Mouse (Mus musculus): ENCODE measurements around the gene Phtf2. TPM values are rescaled to one million over a fixed set of nuclear protein-coding genes. Genes with fewer than 3 reads are reported as not detected.

Phtf2 gene
- polyA plus RNA-seq, 1 experiment = 10.2 TPM

DNA sequence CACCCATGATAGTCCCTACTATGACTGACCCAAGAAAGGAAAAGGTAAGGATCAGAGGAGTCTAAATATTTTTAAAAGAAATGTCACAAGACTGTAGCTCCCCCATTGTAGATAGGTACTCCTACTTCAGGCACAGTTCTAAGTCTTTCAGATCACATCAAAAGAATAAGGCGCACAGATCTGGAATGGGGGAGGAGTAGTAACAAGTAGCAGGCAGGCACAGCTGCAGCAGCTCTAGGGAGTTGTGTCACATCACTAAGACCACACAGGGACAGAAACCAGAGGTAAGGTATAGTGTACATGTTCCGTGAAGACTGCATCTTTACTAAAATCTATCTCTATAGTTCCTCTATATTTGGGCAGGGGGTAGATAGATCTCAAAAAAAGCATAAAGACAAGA, 29.8 kb upstream of the Phtf2 start:
- TF ChIP-seq POLR2A (IDR thresholded peaks at IDR 0.05; ENCODE audit: low read depth, low read length) (no peak), CTCF (IDR thresholded peaks at IDR 0.05; ENCODE audit: borderline replicate concordance, insufficient read depth, low read length) (no peak)
- Histone ChIP-seq H3K4me1 (ENCODE audit: control insufficient read depth, insufficient read depth, low read length) (no peaks in the 10 kb centered on the region), H3K4me3 (ENCODE audit: insufficient read depth, low read length) (no peak overlapping the region), H3K27ac (ENCODE audit: insufficient read depth, low read length) (no peak overlapping the region)

DNA sequence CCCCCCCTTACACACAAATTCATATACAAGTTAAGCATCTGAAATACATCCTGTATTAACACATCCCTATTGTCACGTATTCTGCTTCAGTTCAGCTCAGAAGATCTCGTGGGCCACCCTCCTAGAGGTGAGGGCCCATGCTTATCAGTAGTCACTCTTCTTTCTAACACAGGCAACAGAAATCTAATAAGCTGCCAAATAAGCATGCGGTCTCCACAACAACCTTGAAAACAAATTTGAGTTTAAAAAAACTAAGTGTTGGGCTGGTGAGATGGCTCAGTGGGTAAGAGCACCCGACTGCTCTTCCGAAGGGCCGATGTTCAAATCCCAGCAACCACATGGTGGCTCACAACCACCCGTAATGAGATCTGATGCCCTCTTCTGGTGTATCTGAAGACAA, 24.3 kb upstream of the Phtf2 start:
- Histone ChIP-seq H3K4me1 (ENCODE audit: control insufficient read depth, insufficient read depth, low read length) (no peaks in the 10 kb centered on the region; the same call in 1 of the 2 replicates), H3K4me3 (ENCODE audit: insufficient read depth, low read length) (no peak overlapping the region), H3K27ac (ENCODE audit: insufficient read depth, low read length) (no peak overlapping the region)
- TF ChIP-seq CTCF (IDR thresholded peaks at IDR 0.05; ENCODE audit: borderline replicate concordance, insufficient read depth, low read length) (no peak), POLR2A (IDR thresholded peaks at IDR 0.05; ENCODE audit: low read depth, low read length) (no peak)

GRCm38 (mm10) chr5:20905437-20905836, 23.5 kb upstream of the Phtf2 start:
- TF ChIP-seq POLR2A (IDR thresholded peaks at IDR 0.05; ENCODE audit: low read depth, low read length) (no peak), CTCF (IDR thresholded peaks at IDR 0.05; ENCODE audit: borderline replicate concordance, insufficient read depth, low read length) (no peak)
- H3K4me3 ChIP-seq (ENCODE audit: insufficient read depth, low read length) = no peak overlapping the region
- no peak overlapping the region for H3K27ac ChIP-seq (ENCODE audit: insufficient read depth, low read length)
- H3K4me1 ChIP-seq (ENCODE audit: control insufficient read depth, insufficient read depth, low read length) = no peaks in the 10 kb centered on the region; the same call in 1 of the 2 replicates

GRCm38 (mm10) chr5:20904647-20905046, 22.7 kb upstream of the Phtf2 start:
- Histone ChIP-seq H3K4me3 (ENCODE audit: insufficient read depth, low read length) (no peak overlapping the region), H3K27ac (ENCODE audit: insufficient read depth, low read length) (no peak overlapping the region)
- TF ChIP-seq CTCF (IDR thresholded peaks at IDR 0.05; ENCODE audit: borderline replicate concordance, insufficient read depth, low read length) = no peak
- TF ChIP-seq POLR2A (IDR thresholded peaks at IDR 0.05; ENCODE audit: low read depth, low read length) = no peak

DNA sequence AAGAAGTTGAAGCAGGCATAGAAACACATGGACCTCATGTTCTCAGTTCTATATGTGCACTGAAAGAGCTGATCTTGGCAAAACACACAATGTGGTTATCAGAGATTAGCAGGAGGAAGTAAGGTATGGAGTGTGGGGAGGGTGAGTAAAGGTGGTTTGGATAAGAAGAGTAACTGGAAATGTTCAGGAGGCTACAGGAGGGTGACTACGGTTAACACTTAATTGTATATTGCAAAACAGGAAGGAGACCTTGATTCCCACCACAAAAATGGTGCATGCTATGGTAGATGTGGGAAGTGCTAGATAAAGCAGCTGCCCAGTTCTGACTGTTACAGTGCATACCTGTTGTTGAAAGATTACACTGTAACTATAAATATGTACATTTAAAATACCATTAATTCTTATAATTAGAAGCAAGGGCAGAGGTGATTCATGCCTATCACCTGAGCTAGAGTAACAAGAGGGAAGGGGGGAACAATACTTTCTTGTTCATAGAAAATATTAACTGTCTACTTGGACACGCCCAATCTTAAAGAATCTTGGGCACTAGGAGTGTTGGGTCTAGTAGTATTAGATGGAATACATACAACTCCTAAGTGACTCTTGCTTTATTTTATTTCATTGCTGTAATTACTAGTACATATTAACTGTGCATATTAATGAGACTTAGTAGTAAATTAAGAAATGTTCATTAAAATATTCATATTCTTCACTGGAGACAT, 15.7 kb upstream of the Phtf2 start:
- no peaks in the 10 kb centered on the region for H3K4me1 ChIP-seq (ENCODE audit: control insufficient read depth, insufficient read depth, low read length)
- H3K4me3 ChIP-seq (ENCODE audit: insufficient read depth, low read length) = no peak overlapping the region
- no peak overlapping the region for H3K27ac ChIP-seq (ENCODE audit: insufficient read depth, low read length)
- TF ChIP-seq POLR2A (IDR thresholded peaks at IDR 0.05; ENCODE audit: low read depth, low read length) (no peak), CTCF (IDR thresholded peaks at IDR 0.05; ENCODE audit: borderline replicate concordance, insufficient read depth, low read length) (no peak)

More at GRCm38 (mm10) chr5:20904647-20905046, 22.7 kb upstream of the Phtf2 start:
- H3K4me1 ChIP-seq (ENCODE audit: control insufficient read depth, insufficient read depth, low read length) = no peaks in the 10 kb centered on the region; the same call in 1 of the 2 replicates

DNA sequence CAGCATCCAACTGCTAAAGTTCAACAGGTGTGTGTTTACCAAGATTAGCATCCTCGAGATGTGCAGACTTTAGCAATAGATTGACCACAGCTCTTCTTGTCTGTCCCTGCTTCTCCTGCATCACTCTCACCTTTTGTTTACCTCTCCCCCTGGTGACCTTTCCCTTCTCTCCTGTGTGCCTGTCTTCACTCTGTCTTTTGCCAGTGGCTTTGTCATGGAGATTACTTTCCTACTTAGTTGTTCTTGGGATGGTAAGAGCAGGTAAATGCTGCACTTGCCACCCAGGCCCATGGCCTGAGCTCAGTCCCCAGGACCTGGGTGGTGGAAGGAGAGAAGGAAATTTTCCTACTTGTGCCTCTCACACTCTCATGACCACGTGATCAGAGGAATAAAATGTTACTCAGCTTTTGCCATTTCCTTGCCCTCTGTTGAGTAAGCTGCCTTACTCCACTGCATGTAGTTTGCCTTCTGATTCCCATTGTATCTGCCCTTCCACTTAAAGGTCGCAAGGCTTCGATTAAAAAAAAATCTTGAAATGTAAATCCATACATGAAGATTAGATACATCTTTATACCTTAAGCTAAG, 2.2 kb upstream of the Phtf2 start:
- Histone ChIP-seq H3K27ac (ENCODE audit: insufficient read depth, low read length) (no peak overlapping the region), H3K4me1 (ENCODE audit: control insufficient read depth, insufficient read depth, low read length) (no peaks in the 10 kb centered on the region; the same call in 1 of the 2 replicates), H3K4me3 (ENCODE audit: insufficient read depth, low read length) (no peak overlapping the region)
- TF ChIP-seq POLR2A (IDR thresholded peaks at IDR 0.05; ENCODE audit: low read depth, low read length) (no peak), CTCF (IDR thresholded peaks at IDR 0.05; ENCODE audit: borderline replicate concordance, insufficient read depth, low read length) (no peak)

DNA sequence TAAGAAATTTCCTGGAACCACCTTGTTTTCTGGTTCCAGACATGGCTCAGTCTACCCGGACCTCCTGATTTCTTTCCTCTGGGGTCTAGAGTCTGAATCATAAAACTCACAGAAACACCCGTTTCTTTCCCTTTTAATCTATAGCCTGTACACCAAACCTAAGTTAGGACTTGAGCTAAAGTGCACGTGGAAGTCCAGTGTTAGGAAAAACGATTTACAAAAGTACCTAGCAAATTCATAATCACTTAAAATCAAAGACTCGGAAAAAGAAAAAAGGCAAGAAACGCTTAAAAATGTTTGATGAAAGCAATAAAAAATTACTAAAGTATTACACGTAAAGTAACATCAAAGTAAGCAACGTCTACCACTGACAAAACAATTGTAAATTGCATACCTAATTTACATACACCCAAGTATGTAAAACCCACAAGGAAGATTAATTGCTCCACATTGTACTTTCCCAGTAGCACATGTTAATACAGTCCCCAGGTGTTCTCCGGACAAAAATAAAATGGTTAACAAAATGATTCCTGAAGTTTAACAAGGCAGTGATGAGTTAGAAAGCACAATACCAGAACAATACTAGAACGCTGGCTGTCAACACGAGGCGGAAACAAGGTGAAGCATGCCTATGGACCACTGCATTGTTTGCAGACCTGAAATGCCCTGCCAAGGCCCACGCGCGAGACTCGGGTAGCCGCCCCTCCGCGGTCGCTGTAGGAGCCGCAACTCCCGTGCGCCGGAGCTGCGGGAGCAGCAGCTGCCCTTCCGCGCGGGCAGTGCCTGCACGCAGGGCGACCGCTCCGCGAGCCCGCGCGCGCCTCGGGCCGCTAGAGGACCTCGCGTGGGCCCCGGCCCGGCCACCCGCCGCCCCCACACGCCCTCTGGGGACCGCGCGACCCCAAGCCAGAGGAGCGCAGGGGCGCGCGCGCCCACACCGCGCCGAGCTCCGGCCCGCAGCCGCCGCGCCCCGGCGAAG, 838 bp downstream of the Phtf2 start:
- no peak for TF ChIP-seq CTCF (IDR thresholded peaks at IDR 0.05; ENCODE audit: borderline replicate concordance, insufficient read depth, low read length)
- no peak for TF ChIP-seq POLR2A (IDR thresholded peaks at IDR 0.05; ENCODE audit: low read depth, low read length)
- H3K27ac ChIP-seq (ENCODE audit: insufficient read depth, low read length) = no peak overlapping the region
- peak overlapping the region; percentile 68 for H3K4me3 ChIP-seq (ENCODE audit: insufficient read depth, low read length)
- H3K4me1 ChIP-seq (ENCODE audit: control insufficient read depth, insufficient read depth, low read length) = no peaks in the 10 kb centered on the region; the same call in 1 of the 2 replicates

- H3K4me1 ChIP-seq (ENCODE audit: control insufficient read depth, insufficient read depth, low read length) = no peaks in the 10 kb centered on the region; the same call in 1 of the 2 replicates
- H3K4me3 ChIP-seq (ENCODE audit: insufficient read depth, low read length) = peak overlapping the region; percentile 4; the same call in 1 of the 2 replicates
- H3K27ac ChIP-seq (ENCODE audit: insufficient read depth, low read length) = no peak overlapping the region
These were observed 1.5 kb downstream of the Phtf2 start for GRCm38 (mm10) chr5:20880386-20880785.

GRCm38 (mm10) chr5:20876934-20877426, 4.9 kb downstream of the Phtf2 start:
- Histone ChIP-seq H3K27ac (ENCODE audit: insufficient read depth, low read length) (no peak overlapping the region), H3K4me3 (ENCODE audit: insufficient read depth, low read length) (no peak overlapping the region), H3K4me1 (ENCODE audit: control insufficient read depth, insufficient read depth, low read length) (no peaks in the 10 kb centered on the region)
- TF ChIP-seq CTCF (IDR thresholded peaks at IDR 0.05; ENCODE audit: borderline replicate concordance, insufficient read depth, low read length) = no peak
- TF ChIP-seq POLR2A (IDR thresholded peaks at IDR 0.05; ENCODE audit: low read depth, low read length) = no peak

More at GRCm38 (mm10) chr5:20880386-20880785, 1.5 kb downstream of the Phtf2 start:
- TF ChIP-seq POLR2A (IDR thresholded peaks at IDR 0.05; ENCODE audit: low read depth, low read length) (no peak), CTCF (IDR thresholded peaks at IDR 0.05; ENCODE audit: borderline replicate concordance, insufficient read depth, low read length) (no peak)

All from embryonic fibroblast, embryonic 13.5 days (primary cell).